Mouse (Mus musculus): ENCODE results near the gene Lrrc51. TPM values are rescaled to one million over a fixed set of nuclear protein-coding genes. Genes with fewer than 3 reads are reported as not detected.

The Lrrc51 gene
- polyA plus RNA-seq, 2 experiments, result 1.4 to 2.1 TPM

GRCm38 (mm10) chr7:101866491-101867265 is 67.0 kb downstream of the Lrrc51 start:
- Histone ChIP-seq H3K9me3 (ENCODE audit: control insufficient read depth, low read length) (no peaks in the 10 kb centered on the region), H3K9ac (replicated peaks) (no peak overlapping the region), H3K27me3 (ENCODE audit: control insufficient read depth, insufficient read depth, low read length) (no peaks in the 10 kb centered on the region), H3K4me2 (ENCODE audit: low read depth) (no peak overlapping the region), H3K4me1 (replicated peaks; ENCODE audit: control insufficient read depth in 2 of 2, insufficient read depth in 2 of 2, low read length in 1 of 2) (peaks cover 0 to 3% of the 10 kb centered on the region in 2 experiments; a peak in 2 of 4 replicates), H3K4me3 (ENCODE audit: insufficient read depth in 1 of 2, low read depth in 2 of 2, low read length in 2 of 2) (no peak overlapping the region), H3K27ac (no peak overlapping the region), H3K36me3 (replicated peaks; ENCODE audit: control insufficient read depth, insufficient read depth, low read depth) (no peaks in the 10 kb centered on the region)
- TF ChIP-seq EP300 (IDR thresholded peaks at IDR 0.05; ENCODE audit: low read depth) (no peak), CTCF (IDR thresholded peaks at IDR 0.05; ENCODE audit: low read depth) (no peak)
- no peak for ATAC-seq (ENCODE audit: insufficient read depth)
- WGBS (ENCODE audit: insufficient replicate concordance), result 66% methylated on average over 11 of the region's 11 CpGs
- no peak for DNase-seq (ENCODE audit: low read depth in 3 of 3, low spot score in 3 of 3)

GRCm38 (mm10) chr7:101863415-101863814 is 70.3 kb downstream of the Lrrc51 start, which contains the start of gene Anapc15:
Gene Anapc15, plus strand, starts transcription at chr7:101863715.
- Histone ChIP-seq H3K27ac (no peak within 1 kb of the TSS), H3K9ac (replicated peaks) (no peak within 1 kb of the TSS), H3K4me3 (ENCODE audit: insufficient read depth in 1 of 2, low read depth in 2 of 2, low read length in 2 of 2) (no peak within 1 kb of the TSS), H3K27me3 (ENCODE audit: control insufficient read depth, insufficient read depth, low read length) (no peaks in the 10 kb centered on the region), H3K36me3 (replicated peaks; ENCODE audit: control insufficient read depth, insufficient read depth, low read depth) (no peaks in the 10 kb centered on the region), H3K4me2 (ENCODE audit: low read depth) (no peak within 1 kb of the TSS), H3K4me1 (replicated peaks; ENCODE audit: control insufficient read depth in 2 of 2, insufficient read depth in 2 of 2, low read length in 1 of 2) (no peaks in the 10 kb centered on the region), H3K9me3 (ENCODE audit: control insufficient read depth, low read length) (no peaks in the 10 kb centered on the region)
- TF ChIP-seq CTCF (IDR thresholded peaks at IDR 0.05; ENCODE audit: low read depth) (no peak), EP300 (IDR thresholded peaks at IDR 0.05; ENCODE audit: low read depth) (no peak)
- ATAC-seq (ENCODE audit: insufficient read depth) (no peak), DNase-seq (ENCODE audit: low read depth in 3 of 3, low spot score in 3 of 3) (no peak)
- WGBS (ENCODE audit: insufficient replicate concordance), result 32% methylated on average over 3 of the region's 3 CpGs

Small RNA genes within 50 kb of the gene (microRNA-seq; reads per million reads assigned to microRNA genes)
- not detected for gene Gm22655

Other genes starting within 250 kb of the Lrrc51 start
- 0.03 TPM in 1 of 2 replicates, not detected in the other for gene Phox2a, start 115.6 kb downstream of the Lrrc51 start, polyA plus RNA-seq (2012; rRNA removed)
- not detected in 2 replicates for gene Phox2a, start 115.6 kb downstream of the Lrrc51 start, polyA plus RNA-seq (2014; fragmentation: Nextera tagmentation; extraction: Ambion mirVana)
- gene Inppl1, start 95.7 kb downstream of the Lrrc51 start, polyA plus RNA-seq (2012; rRNA removed), result 4.4 and 6.8 TPM in 2 replicates
- 0.69 and 2.0 TPM in 2 replicates for gene Inppl1, start 95.7 kb downstream of the Lrrc51 start, polyA plus RNA-seq (2014; fragmentation: Nextera tagmentation; extraction: Ambion mirVana)
- 7.4 and 8.0 TPM in 2 replicates for gene Folr2, start 76.7 kb downstream of the Lrrc51 start, polyA plus RNA-seq (2012; rRNA removed)
- 4.2 and 6.5 TPM in 2 replicates for gene Folr2, start 76.7 kb downstream of the Lrrc51 start, polyA plus RNA-seq (2014; fragmentation: Nextera tagmentation; extraction: Ambion mirVana)
- gene Anapc15, start 70.2 kb downstream of the Lrrc51 start, polyA plus RNA-seq (2012; rRNA removed), result 25.6 and 54.6 TPM in 2 replicates
- gene Anapc15, start 70.2 kb downstream of the Lrrc51 start, polyA plus RNA-seq (2014; fragmentation: Nextera tagmentation; extraction: Ambion mirVana), result 51.9 and 52.0 TPM in 2 replicates
- gene Folr1, start 63.1 kb downstream of the Lrrc51 start, polyA plus RNA-seq (2012; rRNA removed), result 0.33 and 0.53 TPM in 2 replicates
- 0.38 TPM in 1 of 2 replicates, not detected in the other for gene Folr1, start 63.1 kb downstream of the Lrrc51 start, polyA plus RNA-seq (2014; fragmentation: Nextera tagmentation; extraction: Ambion mirVana)
- gene Lamtor1, start 28.0 kb downstream of the Lrrc51 start, polyA plus RNA-seq (2012; rRNA removed), result 61.7 and 74.8 TPM in 2 replicates
- 63.3 and 67.8 TPM in 2 replicates for gene Lamtor1, start 28.0 kb downstream of the Lrrc51 start, polyA plus RNA-seq (2014; fragmentation: Nextera tagmentation; extraction: Ambion mirVana)
- gene Tomt, start 27.5 kb downstream of the Lrrc51 start, polyA plus RNA-seq (2012; rRNA removed), result 0.05 and 0.08 TPM in 2 replicates
- gene Tomt, start 27.5 kb downstream of the Lrrc51 start, polyA plus RNA-seq (2014; fragmentation: Nextera tagmentation; extraction: Ambion mirVana), result 0.09 and 0.13 TPM in 2 replicates
- gene Numa1, start 216 bp upstream of the Lrrc51 start, polyA plus RNA-seq (2012; rRNA removed), result 27.4 and 28.6 TPM in 2 replicates
- 36.2 and 41.3 TPM in 2 replicates for gene Numa1, start 216 bp upstream of the Lrrc51 start, polyA plus RNA-seq (2014; fragmentation: Nextera tagmentation; extraction: Ambion mirVana)
- 12.7 and 14.8 TPM in 2 replicates for gene Il18bp, start 84.8 kb upstream of the Lrrc51 start, polyA plus RNA-seq (2012; rRNA removed)
- 15.0 and 15.9 TPM in 2 replicates for gene Il18bp, start 84.8 kb upstream of the Lrrc51 start, polyA plus RNA-seq (2014; fragmentation: Nextera tagmentation; extraction: Ambion mirVana)
- 10.9 and 16.9 TPM in 2 replicates for gene Rnf121, start 131.6 kb upstream of the Lrrc51 start, polyA plus RNA-seq (2012; rRNA removed)
- 10.0 and 10.5 TPM in 2 replicates for gene Rnf121, start 131.6 kb upstream of the Lrrc51 start, polyA plus RNA-seq (2014; fragmentation: Nextera tagmentation; extraction: Ambion mirVana)
- gene Xndc1, start 131.6 kb upstream of the Lrrc51 start, polyA plus RNA-seq (2012; rRNA removed), result 14.7 and 16.0 TPM in 2 replicates
- gene Xndc1, start 131.6 kb upstream of the Lrrc51 start, polyA plus RNA-seq (2014; fragmentation: Nextera tagmentation; extraction: Ambion mirVana), result 5.4 and 6.3 TPM in 2 replicates
- gene Xntrpc, start 131.8 kb upstream of the Lrrc51 start, polyA plus RNA-seq (2012; rRNA removed), result 1.1 and 1.5 TPM in 2 replicates
- gene Xntrpc, start 131.8 kb upstream of the Lrrc51 start, polyA plus RNA-seq (2014; fragmentation: Nextera tagmentation; extraction: Ambion mirVana), result 0.20 and 0.36 TPM in 2 replicates
- gene Trpc2, start 149.2 kb upstream of the Lrrc51 start, polyA plus RNA-seq (2012; rRNA removed), result 0.12 TPM in 1 of 2 replicates, not detected in the other
- gene Trpc2, start 149.2 kb upstream of the Lrrc51 start, polyA plus RNA-seq (2014; fragmentation: Nextera tagmentation; extraction: Ambion mirVana), result not detected in 2 replicates
- gene Art1, start 167.8 kb upstream of the Lrrc51 start, polyA plus RNA-seq (2012; rRNA removed), result 0.04 TPM in 1 of 2 replicates, not detected in the other
- not detected in 2 replicates for gene Art1, start 167.8 kb upstream of the Lrrc51 start, polyA plus RNA-seq (2014; fragmentation: Nextera tagmentation; extraction: Ambion mirVana)
- 0.08 and 0.10 TPM in 2 replicates for gene Art5, start 175.6 kb upstream of the Lrrc51 start, polyA plus RNA-seq (2012; rRNA removed)
- gene Art5, start 175.6 kb upstream of the Lrrc51 start, polyA plus RNA-seq (2014; fragmentation: Nextera tagmentation; extraction: Ambion mirVana), result 0.15 and 0.20 TPM in 2 replicates
- gene Chrna10, start 182.9 kb upstream of the Lrrc51 start, polyA plus RNA-seq (2012; rRNA removed), result not detected in 2 replicates
- not detected in 2 replicates for gene Chrna10, start 182.9 kb upstream of the Lrrc51 start, polyA plus RNA-seq (2014; fragmentation: Nextera tagmentation; extraction: Ambion mirVana)

Measured in liver, embryonic 14.5 days (tissue).